Mouse (Mus musculus) left cerebral cortex, postnatal 4 days (tissue): ENCODE results near the gene Pds5b. TPM values are rescaled to one million over a fixed set of nuclear protein-coding genes. Genes with fewer than 3 reads are reported as not detected.
A peak's percentile ranks its signal among the peaks of the same experiment; 100 is the strongest.
"Not testable (repeated sequence)": the region's sequence is repeated elsewhere in the genome, so short reads cannot be mapped to it uniquely, and the experiment has no call there.

Experiments used
- DNase-seq: peaks from one replicate; pipeline ENCODE4 v3.0.0-alpha.2; 2022
- intact Hi-C: fragments of 180-260 bp; cut with DNase I; formaldehyde crosslinking; loops from one replicate; pipeline ENCODE4 v1.15.1; 2025
- total RNA-seq, 2 experiments: library from RNA; stranded (reverse); gene quantifications; 2 replicates each; pipeline ENCODE4 v1.2.3; 2021

Pds5b gene
- 10 to 100 TPM; 76.3 to 82.5 TPM for total RNA-seq

DNA sequence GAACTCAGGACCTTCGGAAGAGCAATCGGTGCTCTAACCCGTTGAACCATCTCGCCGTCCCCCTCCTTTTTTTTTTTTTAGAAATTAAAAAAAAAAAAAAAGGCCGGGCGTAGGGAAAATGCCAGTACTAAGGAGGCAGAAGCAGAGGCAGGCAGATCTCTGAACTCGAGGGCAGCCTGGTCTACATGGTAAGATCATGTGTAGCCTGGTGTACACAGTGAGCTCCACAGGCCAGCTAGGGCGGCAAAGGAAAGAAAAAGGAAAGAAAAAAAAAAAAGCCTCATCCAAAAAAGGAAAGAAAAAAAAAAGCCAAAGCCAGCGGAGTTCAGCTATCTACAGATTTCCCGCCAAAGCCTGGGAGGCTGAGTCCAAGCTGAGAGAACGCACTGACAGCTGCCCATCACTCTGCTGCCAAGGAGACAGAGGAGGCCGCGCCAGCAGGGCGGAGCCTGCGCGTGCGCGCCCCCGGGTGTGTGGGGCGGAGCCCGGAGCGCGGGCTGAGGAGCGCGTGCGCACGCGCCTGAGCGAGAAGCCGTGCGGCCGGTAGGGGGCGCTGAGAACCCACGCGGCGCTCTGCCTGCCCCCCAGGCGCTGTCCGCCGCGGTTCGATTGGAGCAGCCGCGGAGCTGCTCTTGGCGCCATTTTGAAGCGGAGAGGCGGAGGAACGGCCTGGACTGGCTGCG is at the start of gene Pds5b:
Gene Pds5b (plus strand): TSS at position 587 of the 683 bp plus-strand sequence.
- peak; percentile 97 for DNase-seq
- intact Hi-C loops, result no loop called here

DNA sequence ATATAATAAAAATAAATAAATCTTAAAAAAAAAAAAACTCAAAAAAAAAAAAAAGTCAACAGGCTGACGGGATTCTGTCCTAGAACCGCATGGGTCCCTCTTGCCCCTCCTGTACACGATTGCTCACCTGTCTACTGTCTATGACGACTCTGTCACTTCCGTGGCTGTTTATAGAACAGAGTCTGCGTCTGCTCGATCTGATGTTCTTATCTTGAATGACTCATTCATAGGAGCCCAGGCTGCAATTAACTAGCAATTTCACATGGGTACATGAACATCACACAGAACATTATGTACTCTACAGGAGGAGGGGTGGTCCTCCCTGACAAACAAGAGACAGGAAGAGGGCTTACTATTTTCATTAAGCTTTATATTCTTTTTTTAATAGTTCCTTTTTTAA is 48.0 kb upstream of the Pds5b start:
- DNase-seq, result no peak
- intact Hi-C loops, result no loop called here

GRCm38 (mm10) chr5:150629272-150629671 is 44.3 kb upstream of the Pds5b start:
- intact Hi-C loops, result no loop called here
- no peak for DNase-seq

DNA sequence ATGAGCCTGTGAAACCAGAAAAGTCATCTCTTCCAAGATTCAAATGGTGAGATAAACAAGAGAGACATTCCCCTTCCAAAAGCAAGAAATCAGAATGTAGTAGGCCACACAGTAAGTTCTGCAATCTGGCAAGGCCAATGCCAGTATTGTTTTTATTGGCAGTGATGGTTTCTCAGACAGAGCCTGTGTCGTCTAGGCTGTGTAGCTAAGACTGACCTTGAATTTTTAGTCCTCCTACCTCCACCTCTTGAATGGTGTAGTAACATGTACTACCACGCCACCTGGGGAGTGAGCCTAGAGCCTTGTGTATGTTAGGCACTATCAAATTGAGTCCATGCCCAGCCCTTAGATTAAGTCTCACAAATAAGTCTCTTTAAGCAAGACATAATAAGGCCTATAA is 43.8 kb upstream of the Pds5b start:
- intact Hi-C loops, result no loop called here
- no peak for DNase-seq

DNA sequence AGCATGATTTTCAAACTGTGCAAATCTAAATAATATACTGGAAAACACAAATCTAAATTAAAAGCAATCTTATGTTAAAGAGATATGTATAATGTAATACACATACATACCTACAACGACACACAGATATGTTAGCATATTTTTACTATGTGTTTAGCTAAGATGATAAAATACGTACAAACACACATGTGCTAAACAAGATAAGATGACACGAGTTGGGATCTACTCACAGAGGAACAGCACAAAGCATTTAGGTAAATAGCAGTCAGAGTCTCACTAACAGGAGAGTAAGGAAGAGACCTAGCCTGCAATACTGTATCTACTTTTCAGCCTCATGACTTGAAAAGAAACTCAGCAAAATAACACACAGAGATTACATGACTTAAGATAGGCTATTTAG is 32.1 kb upstream of the Pds5b start:
- intact Hi-C loops, result no loop called here
- DNase-seq, result no peak

DNA sequence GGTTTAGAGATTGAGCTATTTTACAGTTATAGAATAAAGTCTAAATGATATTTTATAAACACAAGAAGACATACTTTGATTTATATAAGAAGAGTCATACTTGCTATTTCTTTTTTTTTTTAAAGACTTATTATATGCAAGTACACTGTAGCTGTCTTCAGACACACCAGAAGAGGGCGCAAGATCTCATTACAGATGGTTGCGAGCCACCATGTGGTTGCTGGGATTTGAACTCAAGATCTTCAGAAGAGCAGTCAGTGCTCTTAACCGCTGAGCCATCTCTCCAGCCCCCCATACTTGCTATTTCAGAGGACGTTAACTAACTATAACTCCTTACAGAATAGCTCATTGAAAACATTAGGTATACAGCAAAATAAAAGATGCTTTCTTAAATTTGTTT is 30.1 kb upstream of the Pds5b start:
- intact Hi-C loops, DNase-seq: not testable (repeated sequence)

GRCm38 (mm10) chr5:150644926-150645325 is 28.6 kb upstream of the Pds5b start:
- DNase-seq, result no peak

DNA sequence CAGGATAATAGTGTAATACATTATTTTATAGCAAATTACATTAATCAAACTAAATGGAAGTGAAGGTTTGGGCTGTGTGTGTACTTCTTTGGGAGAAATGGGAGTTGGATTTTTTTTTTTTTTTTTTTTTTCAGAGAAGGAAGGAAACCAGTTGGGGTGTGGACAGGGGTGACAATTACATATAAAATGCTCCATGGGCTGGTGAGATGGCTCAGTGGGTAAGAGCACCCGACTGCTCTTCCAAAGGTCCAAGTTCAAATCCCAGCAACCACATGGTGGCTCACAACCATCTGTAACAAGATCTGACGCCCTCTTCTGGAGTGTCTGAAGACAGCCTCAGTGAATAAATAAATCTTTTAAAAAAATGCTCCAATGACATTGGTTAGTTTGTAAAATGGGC is 21.0 kb upstream of the Pds5b start:
- intact Hi-C loops, result no loop called here
- no peak for DNase-seq

More at GRCm38 (mm10) chr5:150644926-150645325, 28.6 kb upstream of the Pds5b start:
- intact Hi-C loops, result no loop called here

DNA sequence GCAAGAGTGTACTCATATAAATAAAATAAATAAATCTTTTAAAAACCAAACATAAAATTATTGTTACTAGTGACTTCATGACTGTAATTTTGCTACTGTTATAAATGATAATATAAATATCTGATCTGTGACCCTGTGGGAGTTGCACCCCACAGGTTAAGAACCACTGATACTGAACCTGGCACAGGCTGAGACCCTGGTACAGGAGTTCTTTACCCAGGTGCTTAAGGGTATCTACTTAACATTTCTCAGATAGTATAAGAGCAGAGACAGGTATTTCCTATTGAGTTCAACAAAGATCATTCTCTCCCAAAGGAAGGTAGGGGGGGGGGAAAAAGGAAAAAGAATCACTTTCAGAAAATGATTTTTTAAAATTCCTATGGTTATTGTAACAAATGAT is 19.0 kb upstream of the Pds5b start:
- intact Hi-C loops, result no loop called here

GRCm38 (mm10) chr5:150659425-150659824 is 14.1 kb upstream of the Pds5b start:
- intact Hi-C loops, DNase-seq: not testable (repeated sequence)

More for the DNA sequence above, 19.0 kb upstream of the Pds5b start:
- DNase-seq, result no peak

GRCm38 (mm10) chr5:150660296-150660695 is 13.2 kb upstream of the Pds5b start:
- intact Hi-C loops, result not testable (repeated sequence)

GRCm38 (mm10) chr5:150663926-150664325 is 9.6 kb upstream of the Pds5b start:
- intact Hi-C loops, DNase-seq: not testable (repeated sequence)

More at GRCm38 (mm10) chr5:150660296-150660695, 13.2 kb upstream of the Pds5b start:
- DNase-seq, result not testable (repeated sequence)

GRCm38 (mm10) chr5:150664794-150665131 is 8.8 kb upstream of the Pds5b start:
- DNase-seq, result no peak

DNA sequence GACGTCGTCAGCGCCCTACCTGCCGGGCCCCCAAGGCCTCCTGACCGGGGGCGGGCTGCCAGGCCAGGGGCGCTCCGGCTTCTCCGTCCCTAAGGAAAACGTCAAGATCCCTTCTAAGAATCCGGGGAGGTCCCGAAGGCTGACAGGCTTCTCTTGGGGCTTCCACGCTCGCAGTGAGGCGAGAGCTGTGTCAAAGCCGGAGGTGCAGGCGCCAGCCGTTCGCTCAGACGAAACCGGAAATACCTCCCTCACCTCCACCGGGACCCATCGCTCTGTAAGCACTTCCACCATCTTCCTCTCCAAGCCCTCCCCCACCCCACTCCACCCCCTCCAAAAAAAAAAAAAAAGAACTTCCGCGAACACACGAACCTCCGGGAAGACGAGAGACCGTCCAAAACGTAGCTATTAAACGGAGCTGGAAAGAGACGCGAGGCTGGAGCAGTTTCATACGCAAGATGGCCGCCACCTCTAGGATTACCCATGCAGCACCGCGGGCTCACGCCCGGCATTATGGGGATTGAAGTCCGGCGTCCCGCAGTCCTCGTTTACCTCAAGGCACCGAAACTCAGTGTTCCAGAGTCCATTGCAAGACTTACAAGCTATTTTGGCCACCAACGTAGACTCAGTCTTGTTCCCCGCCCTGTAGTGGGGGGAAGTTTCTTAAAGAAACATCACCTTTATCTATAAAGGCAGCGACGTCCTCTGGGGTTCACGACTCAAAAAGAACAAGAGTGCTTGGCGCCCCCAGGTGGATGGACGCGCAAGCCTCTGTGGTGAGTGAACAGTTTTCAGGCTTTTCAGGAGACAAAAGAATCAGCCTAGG is 8.2 kb upstream of the Pds5b start:
- intact Hi-C loops, result no loop called here
- DNase-seq, result peak; percentile 96

More at GRCm38 (mm10) chr5:150664794-150665131, 8.8 kb upstream of the Pds5b start:
- intact Hi-C loops, result no loop called here

GRCm38 (mm10) chr5:150666133-150666739 is 7.3 kb upstream of the Pds5b start, which contains the start of gene N4bp2l2:
N4bp2l2 (minus strand) TSS chr5:150666183.
- intact Hi-C loops, DNase-seq: not testable (repeated sequence)

- DNase-seq, result no peak
- intact Hi-C loops, result no loop called here
Measured at GRCm38 (mm10) chr5:150668731-150669130, 4.8 kb upstream of the Pds5b start.

- DNase-seq, result no peak
- intact Hi-C loops, result no loop called here
Measured at GRCm38 (mm10) chr5:150672343-150672742, 1.2 kb upstream of the Pds5b start.

DNA sequence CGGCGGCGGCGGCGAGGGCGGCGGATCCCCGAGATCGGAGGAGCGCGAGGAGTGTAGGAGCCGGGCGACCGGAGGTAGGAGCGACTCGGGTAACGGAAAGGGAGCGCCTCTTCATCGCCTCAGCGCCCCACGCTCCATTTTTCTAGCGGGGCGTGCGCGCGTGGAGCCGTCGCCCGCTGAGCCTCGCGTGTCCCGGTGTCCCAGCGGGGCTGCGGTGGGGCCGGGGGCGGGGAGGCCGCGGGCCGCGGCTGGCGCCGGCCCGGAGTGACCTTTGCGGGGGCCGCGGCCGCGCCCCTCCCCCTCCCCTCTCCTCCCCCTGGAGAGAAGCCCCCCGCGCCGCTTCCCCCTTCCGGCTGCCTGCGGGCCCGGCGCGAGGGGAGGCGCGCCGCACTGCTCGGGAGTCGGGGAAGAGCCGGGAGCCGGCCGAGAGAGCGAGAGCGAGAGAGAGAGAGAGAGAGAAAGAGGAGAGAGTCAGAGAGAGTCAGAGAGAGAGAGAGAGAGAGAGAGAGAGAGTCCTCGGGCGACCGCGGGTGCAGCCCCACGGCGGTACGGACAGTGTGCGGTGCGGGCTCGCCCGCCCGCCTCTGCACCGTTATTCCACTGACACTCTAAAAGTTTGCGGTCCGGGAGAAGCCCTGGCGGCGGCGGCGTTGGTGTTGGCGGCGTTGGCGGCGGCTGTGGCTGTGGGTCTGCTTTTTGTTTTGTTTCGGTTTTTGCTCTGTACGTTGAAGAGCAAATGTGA is 512 bp downstream of the Pds5b start:
- intact Hi-C loops, result loop anchor here (2.0 kb wide), 1 partner anchor 695 kb away; no protein-coding TSS in a partner anchor
- DNase-seq, result peak; percentile 48

GRCm38 (mm10) chr5:150674866-150675265 is 1.3 kb downstream of the Pds5b start:
- no peak for DNase-seq
- intact Hi-C loops, result loop anchor here (2.0 kb wide), 1 partner anchor 694 kb away; no protein-coding TSS in a partner anchor

GRCm38 (mm10) chr5:150682862-150683261 is 9.3 kb downstream of the Pds5b start:
- DNase-seq, intact Hi-C loops: not testable (repeated sequence)
